Mouse (Mus musculus) cerebellum, adult 2 months (tissue): ENCODE data around the gene Arhgef18. TPM values are rescaled to one million over a fixed set of nuclear protein-coding genes. Genes with fewer than 3 reads are reported as not detected.

Experiments
- DNase-seq, 2 experiments: peaks; one replicate each; pipeline ENCODE4 v3.0.0; 2021
- H3K27ac ChIP-seq: fragments of 200-500 bp; 2 replicates; pipeline ENCODE4 v1.5.1; 2012; ENCODE audit warnings: low read length, control low read depth, inconsistent platforms; ENCODE audit not compliant: insufficient read depth
- H3K27me3 ChIP-seq: fragments of 200-500 bp; 2 replicates; pipeline ENCODE4 v1.6.1; 2012; ENCODE audit warnings: inconsistent platforms, mild to moderate bottlenecking, low read length, moderate library complexity; ENCODE audit not compliant: control insufficient read depth, insufficient read depth
- H3K4me1 ChIP-seq: fragments of 200-500 bp; 2 replicates; pipeline ENCODE4 v1.6.1; 2011; ENCODE audit warnings: low read length; ENCODE audit not compliant: control insufficient read depth, insufficient read depth
- H3K4me3 ChIP-seq: fragments of 200-500 bp; replicated peaks from 2 replicates; pipeline ENCODE3; 2011; ENCODE audit warnings: mild to moderate bottlenecking, low read depth, low read length, control low read depth; ENCODE audit not compliant: insufficient read depth
- CTCF ChIP-seq: fragments of 200-500 bp; IDR thresholded peaks from 2 replicates; pipeline ENCODE4 v1.5.1; 2011; ENCODE audit warnings: low read depth, mild to moderate bottlenecking, control low read depth, low read length, moderate library complexity, borderline replicate concordance; ENCODE audit not compliant: insufficient read depth
- POLR2A ChIP-seq: fragments of 200-500 bp; IDR thresholded peaks from 2 replicates; pipeline ENCODE4 v1.6.1; 2011; ENCODE audit warnings: low read length, control low read depth, borderline replicate concordance; ENCODE audit not compliant: insufficient read depth
- WGBS: fragments of 180-500 bp; shearing (Covaris S2); methylation state at CpG from one replicate; pipeline ENCODE4 v1.1.7; 2018; 5-methylcytosine and 5-hydroxymethylcytosine counted together
- polyA plus RNA-seq: library from polyadenylated mRNA; depleted of rRNA; stranded (reverse); fragments of >200 nt; gene quantifications from 2 replicates; pipeline ENCODE4 v1.2.3, GENCODE M21; 2012

Arhgef18 gene
- polyA plus RNA-seq, 1 experiment = 31.2 TPM

- WGBS = 70% methylated on average over 12 of the region's 12 CpGs
- H3K4me3 ChIP-seq = no peak overlapping the region
- TF ChIP-seq POLR2A (no peak), CTCF (peak; percentile 17; the same call in 1 of the 2 replicates)
- no peaks in the 10 kb centered on the region for H3K27me3 ChIP-seq
- H3K27ac ChIP-seq = no peak overlapping the region
- no peaks in the 10 kb centered on the region for H3K4me1 ChIP-seq
- no peak for DNase-seq
Observed at GRCm38 (mm10) chr8:3439510-3439909, 46.7 kb downstream of the Arhgef18 start.

GRCm38 (mm10) chr8:3449226-3449625 is 56.4 kb downstream of the Arhgef18 start:
- no peak for TF ChIP-seq POLR2A
- no peak for TF ChIP-seq CTCF
- Histone ChIP-seq H3K27ac (no peak overlapping the region), H3K4me1 (no peaks in the 10 kb centered on the region), H3K27me3 (no peaks in the 10 kb centered on the region), H3K4me3 (no peak overlapping the region)
- WGBS = 82% methylated on average over 2 of the region's 2 CpGs
- DNase-seq = no peak

GRCm38 (mm10) chr8:3450670-3451069 is 57.9 kb downstream of the Arhgef18 start:
- peak; percentile 60 to 64 for DNase-seq
- TF ChIP-seq CTCF (peak; percentile 92), POLR2A (no peak)
- 27% methylated on average over 5 of the region's 5 CpGs for WGBS
- Histone ChIP-seq H3K4me1 (no peaks in the 10 kb centered on the region), H3K4me3 (no peak overlapping the region), H3K27me3 (no peaks in the 10 kb centered on the region), H3K27ac (no peak overlapping the region)

GRCm38 (mm10) chr8:3451992-3452391 is 59.2 kb downstream of the Arhgef18 start:
- Histone ChIP-seq H3K4me1 (no peaks in the 10 kb centered on the region), H3K27ac (no peak overlapping the region), H3K27me3 (no peaks in the 10 kb centered on the region), H3K4me3 (no peak overlapping the region)
- no peak for TF ChIP-seq POLR2A
- no peak for DNase-seq
- 93% methylated on average over 25 of the region's 25 CpGs for WGBS

GRCm38 (mm10) chr8:3463248-3463647 is 70.4 kb downstream of the Arhgef18 start:
- no peaks in the 10 kb centered on the region for H3K27me3 ChIP-seq
- H3K4me1 ChIP-seq = peaks cover 3% of the 10 kb centered on the region
- TF ChIP-seq CTCF (no peak), POLR2A (no peak)
- no peak for DNase-seq
- H3K27ac ChIP-seq = no peak overlapping the region
- H3K4me3 ChIP-seq = no peak overlapping the region
- WGBS = 86% methylated on average over 2 of the region's 2 CpGs

- Histone ChIP-seq H3K4me3 (no peak overlapping the region), H3K27me3 (no peaks in the 10 kb centered on the region), H3K27ac (no peak overlapping the region), H3K4me1 (peaks cover 4% of the 10 kb centered on the region; the same call in 1 of the 2 replicates)
- WGBS = 52% methylated on average over 5 of the region's 5 CpGs
- TF ChIP-seq POLR2A (no peak), CTCF (peak; percentile 29; the same call in 1 of the 2 replicates)
- DNase-seq = no peak
Observed at GRCm38 (mm10) chr8:3464309-3464708, 71.5 kb downstream of the Arhgef18 start.

- Histone ChIP-seq H3K27me3 (no peaks in the 10 kb centered on the region), H3K4me1 (peaks cover 4% of the 10 kb centered on the region; the same call in 1 of the 2 replicates), H3K4me3 (peak within 1 kb of the TSS; percentile 85), H3K27ac (peak within 1 kb of the TSS; percentile 45)
- 5% methylated on average over 32 of the region's 32 CpGs for WGBS
- DNase-seq = peak; percentile 96 to 98
- TF ChIP-seq CTCF (no peak), POLR2A (peak; percentile 78; the same call in 1 of the 2 replicates)
Observed at GRCm38 (mm10) chr8:3467006-3467885, 74.4 kb downstream of the Arhgef18 start, which contains the start of gene Pex11g. Gene Pex11g (minus strand): TSS chr8:3467680.

GRCm38 (mm10) chr8:3467886-3468545 is 75.2 kb downstream of the Arhgef18 start:
- no peak for DNase-seq
- 42% methylated on average over 9 of the region's 9 CpGs for WGBS
- H3K27me3 ChIP-seq = no peaks in the 10 kb centered on the region
- H3K27ac ChIP-seq = no peak overlapping the region
- H3K4me3 ChIP-seq = peak overlapping the region; percentile 85
- TF ChIP-seq CTCF (no peak), POLR2A (no peak)
- H3K4me1 ChIP-seq = peaks cover 4% of the 10 kb centered on the region; the same call in 1 of the 2 replicates
